Mouse (Mus musculus): ENCODE data around the gene Aunip.
A peak's percentile ranks its signal among the peaks of the same experiment; 100 is the strongest.
"Not testable (repeated sequence)": the region's sequence is repeated elsewhere in the genome, so short reads cannot be mapped to it uniquely, and the experiment has no call there.

Gene Aunip

GRCm38 (mm10) chr4:134485151-134485900 is 25.5 kb upstream of the Aunip start:
- DNase-seq: peak; percentile 40

DNA sequence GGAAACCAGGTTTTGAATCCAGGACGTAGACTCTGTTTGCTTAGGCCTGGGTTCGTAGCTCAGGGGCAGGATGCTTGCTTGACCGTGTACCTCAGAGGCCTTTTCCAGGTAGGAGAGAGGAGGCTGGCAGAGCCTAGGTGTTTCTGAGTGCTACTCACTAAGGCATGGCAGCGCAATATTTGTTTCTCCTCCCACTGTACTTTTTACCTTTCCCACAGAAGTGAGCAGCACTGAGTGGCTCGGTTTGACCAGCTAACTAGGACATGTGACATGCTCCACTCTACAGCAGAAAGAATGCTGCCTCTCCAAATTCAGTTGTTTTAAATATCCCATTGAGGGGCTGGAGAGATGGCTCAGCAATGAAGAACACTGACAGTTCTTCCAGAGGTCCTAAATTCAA is 22.6 kb upstream of the Aunip start:
- no peak for DNase-seq

DNA sequence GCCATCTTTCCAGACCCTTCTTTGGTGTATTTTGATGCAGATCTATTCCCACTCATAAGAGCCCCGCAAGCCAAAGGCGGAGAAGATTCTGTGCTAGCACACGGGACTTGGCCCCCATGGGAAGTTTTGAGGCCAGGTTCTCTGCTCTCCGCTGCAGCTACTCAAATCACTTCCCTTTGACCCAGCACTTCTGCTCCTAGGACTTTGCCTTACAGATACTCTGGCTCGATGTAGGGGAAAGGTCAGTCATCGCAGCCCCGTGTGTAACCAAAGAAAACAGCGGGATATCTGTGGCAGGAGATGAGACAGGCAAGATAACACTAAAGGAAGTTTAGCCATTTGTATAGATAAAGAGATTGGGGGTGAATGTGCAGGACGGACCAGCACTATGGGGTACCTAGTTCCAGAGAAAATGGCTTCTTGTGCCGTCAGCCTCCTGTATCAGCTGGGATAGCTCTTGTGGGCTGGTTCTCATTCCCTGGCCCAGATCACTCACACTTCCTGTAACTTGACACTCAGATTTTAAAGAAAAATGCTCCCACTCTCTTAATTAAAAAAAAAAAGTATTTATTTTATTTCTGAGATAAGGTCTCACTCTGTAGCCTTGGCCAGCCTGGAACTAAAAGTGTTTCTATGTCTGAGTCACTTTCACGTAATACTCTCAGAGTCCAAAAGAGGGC is 20.7 kb upstream of the Aunip start:
- peak; percentile 47 for DNase-seq

- DNase-seq: peak; percentile 43
Measured at GRCm38 (mm10) chr4:134491716-134492115, 19.1 kb upstream of the Aunip start.

DNA sequence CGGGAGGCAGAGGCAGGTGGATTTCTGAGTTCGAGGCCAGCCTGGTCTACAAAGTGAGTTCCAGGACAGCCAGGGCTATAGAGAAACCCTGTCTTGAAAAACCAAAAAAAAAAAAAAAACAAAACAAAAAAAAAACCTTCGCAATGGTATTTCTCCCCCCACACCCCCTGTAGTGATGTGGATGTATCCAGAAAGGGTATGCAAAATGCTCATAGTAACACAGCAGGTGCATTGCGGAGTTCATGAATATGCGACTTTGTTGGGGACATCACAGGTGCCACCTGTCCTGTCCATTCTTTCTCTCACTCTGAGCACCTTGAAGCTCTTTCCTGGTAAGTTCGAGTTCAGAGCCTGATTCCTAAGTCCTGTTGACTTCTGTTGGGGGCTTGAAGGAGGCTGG is 16.6 kb upstream of the Aunip start:
- not testable (repeated sequence) for DNase-seq

- DNase-seq: no peak
Measured at GRCm38 (mm10) chr4:134494780-134495545, 15.8 kb upstream of the Aunip start.

DNA sequence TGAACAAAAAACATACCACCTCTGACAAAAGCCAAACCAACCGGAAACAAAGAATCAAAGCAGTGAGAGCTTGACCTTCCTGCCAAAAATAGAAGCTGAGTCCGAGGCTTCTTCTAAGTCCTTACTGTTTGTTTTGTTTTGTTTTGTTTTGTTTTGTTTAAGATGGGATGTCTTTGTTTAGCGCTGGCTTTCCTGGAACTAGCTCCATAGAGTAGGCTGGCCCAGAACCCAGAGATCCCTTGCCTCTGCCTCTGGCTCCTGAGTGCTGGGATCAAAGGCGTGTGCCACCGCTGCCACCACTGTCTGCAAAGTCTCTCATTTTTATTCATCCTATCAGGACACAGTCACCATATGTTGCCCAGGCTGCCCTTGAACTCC is 15.3 kb upstream of the Aunip start:
- DNase-seq: no peak

DNA sequence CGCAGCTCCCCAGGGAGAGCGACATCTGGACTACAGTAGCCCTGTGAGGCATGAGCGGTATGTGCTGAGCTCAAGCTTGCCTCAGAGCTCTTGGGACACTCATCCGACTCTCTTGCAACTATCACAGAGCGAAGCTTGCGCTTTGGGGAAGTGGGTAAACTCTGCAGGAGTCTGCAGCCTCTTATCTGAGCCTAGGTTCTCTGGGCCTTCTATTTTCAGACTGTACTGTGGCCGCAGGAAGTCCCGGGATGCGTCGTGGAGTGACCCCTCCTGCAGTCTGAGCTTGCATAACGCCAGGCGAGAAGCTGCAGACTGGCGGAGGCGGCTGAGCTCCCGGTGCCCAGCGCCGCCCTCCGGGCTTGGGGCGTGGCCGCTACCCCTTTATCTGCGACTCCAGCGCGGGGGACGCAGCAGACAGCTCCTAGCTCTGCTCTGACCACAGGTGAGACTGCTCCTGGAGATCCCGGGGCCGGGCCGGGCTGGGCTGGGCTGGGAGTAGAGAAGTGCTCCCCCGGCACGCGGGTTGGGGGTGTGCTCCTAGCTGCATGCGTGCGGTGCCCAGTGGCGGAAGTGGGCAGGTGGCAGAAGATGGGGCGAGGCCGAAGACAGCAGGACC is 14.1 kb upstream of the Aunip start, which contains the start of gene Paqr7:
Gene Paqr7 (plus strand): TSS at position 103 of the 616 bp plus-strand sequence.
- DNase-seq: peak; percentile 88

GRCm38 (mm10) chr4:134497223-134497622 is 13.6 kb upstream of the Aunip start:
- DNase-seq: no peak

- DNase-seq: no peak
Measured at GRCm38 (mm10) chr4:134497986-134498731, 12.6 kb upstream of the Aunip start.

DNA sequence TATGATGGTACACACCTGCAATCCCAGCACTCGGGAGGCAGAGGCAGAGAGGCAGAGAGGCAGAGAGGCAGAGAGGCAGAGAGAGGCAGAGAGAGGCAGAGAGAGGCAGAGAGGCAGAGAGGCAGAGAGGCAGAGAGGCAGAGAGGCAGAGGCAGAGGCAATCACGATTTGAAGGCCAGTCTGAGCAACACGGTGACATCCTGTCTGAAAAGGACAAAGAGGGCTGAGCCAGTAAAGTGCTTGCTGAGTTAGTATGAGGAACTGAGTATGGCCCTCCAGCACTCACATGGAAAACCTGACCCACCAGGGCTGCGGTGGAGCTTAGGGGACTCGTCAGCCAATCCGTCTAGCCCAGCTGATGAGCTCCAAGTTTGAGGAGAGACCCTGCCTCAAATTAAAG is 11.8 kb upstream of the Aunip start:
- DNase-seq: not testable (repeated sequence)

DNA sequence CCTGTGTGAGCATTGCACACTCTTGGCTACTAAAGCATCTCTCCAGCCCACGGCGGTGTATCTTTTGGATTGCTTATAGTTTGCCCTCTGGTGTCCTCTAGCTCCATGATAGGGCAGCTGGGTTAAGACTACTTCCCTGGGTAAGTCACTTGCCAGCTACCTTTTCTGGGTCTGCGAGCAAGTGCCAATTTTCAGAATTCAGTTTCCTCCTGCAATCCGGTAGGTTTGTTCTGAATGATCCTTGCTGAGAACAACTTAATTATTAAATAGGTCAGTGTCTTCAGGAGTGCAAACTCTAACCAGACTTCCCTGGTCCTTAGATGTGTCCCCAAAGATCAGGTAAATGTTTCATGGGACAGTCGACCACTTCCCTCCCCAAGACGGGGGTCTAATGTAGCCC is 9.7 kb upstream of the Aunip start:
- no peak for DNase-seq

- DNase-seq: no peak
Measured at GRCm38 (mm10) chr4:134503686-134504357, 7.0 kb upstream of the Aunip start.

GRCm38 (mm10) chr4:134505303-134505789 is 5.5 kb upstream of the Aunip start:
- DNase-seq: no peak

DNA sequence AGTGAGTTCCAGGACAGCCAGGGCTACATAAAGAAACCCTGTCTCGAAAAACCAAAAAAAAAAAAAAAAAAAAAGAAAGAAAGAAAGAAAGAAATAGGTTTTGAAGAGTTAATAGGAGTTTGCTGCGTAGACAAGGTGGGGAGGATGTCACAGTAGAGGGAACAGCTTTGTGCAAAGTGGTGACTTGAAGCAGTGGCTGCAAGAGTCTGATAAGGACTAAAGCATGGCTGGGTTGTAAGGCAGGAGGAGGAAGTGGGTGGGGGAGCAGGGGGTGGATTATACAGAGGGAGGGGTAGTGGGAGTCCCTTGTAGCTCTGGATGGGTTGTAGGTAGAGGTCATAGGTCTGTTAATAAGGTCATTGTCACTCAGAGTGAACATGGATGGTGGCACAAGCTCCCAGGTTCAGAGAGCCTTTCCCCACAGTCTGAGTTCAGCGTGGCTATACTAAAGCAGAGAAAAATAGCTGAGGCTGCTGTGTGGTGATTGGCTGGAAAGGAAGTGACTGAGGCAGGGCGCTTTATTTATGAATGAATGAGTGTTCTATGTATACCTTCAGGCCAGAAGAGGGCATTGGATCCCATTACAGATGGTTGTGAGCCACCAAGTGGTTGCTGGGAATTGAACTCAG is 4.7 kb upstream of the Aunip start:
- DNase-seq: no peak

- no peak for DNase-seq
Measured at GRCm38 (mm10) chr4:134506713-134507112, 4.1 kb upstream of the Aunip start.

DNA sequence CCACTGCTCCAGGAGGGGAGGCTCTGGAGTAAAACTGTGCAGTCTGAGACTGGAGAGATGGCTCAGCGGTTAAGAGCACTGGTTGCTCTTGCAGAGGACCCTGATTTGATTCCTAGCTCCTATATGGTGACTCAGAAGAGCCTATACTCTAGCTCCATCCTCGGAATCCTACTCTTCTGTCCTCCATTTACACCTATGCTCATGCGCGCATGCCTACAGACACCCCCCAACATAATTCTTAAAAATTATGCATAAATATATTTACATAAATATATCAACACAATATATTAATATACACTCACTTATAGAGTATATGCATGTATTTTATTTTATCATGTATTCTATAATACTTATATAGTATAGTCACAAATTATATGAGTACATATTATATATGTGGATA is 403 bp upstream of the Aunip start:
- no peak for DNase-seq

DNA sequence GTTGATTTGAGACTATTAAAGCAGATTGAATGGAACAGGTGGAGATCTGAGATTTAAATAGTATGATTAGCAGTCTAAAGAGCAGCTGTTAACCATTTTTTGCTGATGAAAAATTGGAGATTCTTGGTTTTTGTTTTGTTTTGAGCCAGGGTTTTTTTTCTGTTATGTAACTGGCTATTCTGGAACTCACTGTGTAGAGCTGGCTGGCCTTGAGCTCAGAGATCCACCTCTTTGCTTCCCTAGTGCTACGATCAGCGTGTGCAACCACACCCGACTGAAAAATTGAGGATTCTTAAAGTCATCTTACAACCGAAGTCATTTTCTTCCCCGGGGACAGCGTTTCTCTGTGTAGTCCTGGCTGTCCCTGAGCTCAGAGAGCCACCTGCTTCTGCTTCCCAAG is 931 bp downstream of the Aunip start:
- DNase-seq: no peak

GRCm38 (mm10) chr4:134512798-134513197 is 2.0 kb downstream of the Aunip start:
- DNase-seq: peak; percentile 83

DNA sequence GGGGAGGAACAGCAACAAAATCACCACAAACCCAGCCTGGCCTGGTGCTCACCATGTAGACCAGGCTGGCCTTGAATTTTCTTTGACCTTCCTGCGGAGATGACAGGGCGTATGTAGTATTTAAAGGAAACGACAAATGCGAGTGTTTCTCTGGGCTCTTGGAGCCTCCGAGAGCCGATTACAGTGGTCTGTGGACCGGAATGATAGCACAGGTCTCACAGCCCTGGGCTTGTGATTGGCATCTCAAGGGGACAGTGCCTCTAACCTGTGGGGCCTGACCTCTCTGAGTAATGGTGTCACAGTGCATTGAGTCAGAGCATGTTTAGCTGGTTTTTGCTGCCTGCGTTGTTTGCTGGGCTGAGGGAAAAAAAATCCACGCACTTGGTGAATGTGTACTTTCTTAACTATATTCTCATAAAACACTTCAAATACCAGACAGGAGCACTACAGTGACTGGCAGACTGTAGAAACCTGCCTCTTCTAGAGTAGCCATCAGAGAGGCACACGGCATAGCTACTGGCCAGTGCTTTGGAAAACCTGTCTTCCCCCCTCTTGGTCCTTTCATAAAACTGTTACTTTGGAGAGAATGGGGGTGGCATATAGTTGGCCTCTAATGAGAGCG is 3.6 kb downstream of the Aunip start:
- DNase-seq: no peak

GRCm38 (mm10) chr4:134515614-134516013 is 4.8 kb downstream of the Aunip start:
- DNase-seq: no peak

Data from kidney, postnatal 14 days (tissue).